23 mouse cellular contexts compared by ENCODE assay signal in genomic region chr19:55341377-55341776, GRCm38 (mm10). TPM values are rescaled to one million over a fixed set of nuclear protein-coding genes. Genes with fewer than 3 reads are reported as not detected.
DNase-seq lines count a peak whose midpoint lies in the region; ATAC-seq and TF ChIP-seq lines count a peak whose summit lies in the region.
"Had no signal": no experiment of that assay in that cellular context is flagged by ENCODE, and none has a peak within 500 bp of the region (broad histone marks: within the 10 kb centered on the region; RNA-seq: fewer than 3 reads in every experiment).

No protein-coding gene starts in this region.

- no peaks in the 10 kb centered on the region for H3K4me1 ChIP-seq in heart, adult 2 months (ENCODE audit: control insufficient read depth, insufficient read depth, low read length)
- peaks cover 19% of the 10 kb centered on the region for H3K4me1 ChIP-seq in liver, embryonic 12.5 days
- H3K4me1 ChIP-seq in liver, postnatal 0 days (ENCODE audit: insufficient read depth), result peaks cover 4% of the 10 kb centered on the region; the same call in 1 of the 2 replicates
- H3K4me1 ChIP-seq: heart, embryonic 12.5 days; intestine, embryonic 15.5 days; kidney, embryonic 15.5 days had no signal

- TF ChIP-seq CTCF in heart, adult 2 months (IDR thresholded peaks at IDR 0.05), result 0 out of 2 replicates have a peak, but pooled peaks have one; percentile 14
- no peak for TF ChIP-seq CTCF in liver, postnatal 0 days (IDR thresholded peaks at IDR 0.05; ENCODE audit: low read depth)

- no peaks in the 10 kb centered on the region for H3K79me2 ChIP-seq in heart, adult 2 months (replicated peaks; ENCODE audit: control insufficient read depth, insufficient read depth, low read length)

- peaks cover 2% of the 10 kb centered on the region; the same call in 1 of the 2 replicates for H3K36me3 ChIP-seq in heart, adult 2 months (ENCODE audit: control insufficient read depth, insufficient read depth, low read length)
- H3K36me3 ChIP-seq in liver, embryonic 12.5 days, result peaks cover 30% of the 10 kb centered on the region
- H3K36me3 ChIP-seq in liver, postnatal 0 days (replicated peaks; ENCODE audit: insufficient read depth, low read length), result peaks cover 4% of the 10 kb centered on the region; the same call in 1 of the 2 replicates
- H3K36me3 ChIP-seq: forebrain, embryonic 15.5 days; hindbrain, embryonic 13.5 days; intestine, embryonic 15.5 days had no signal

- ATAC-seq in liver, embryonic 12.5 days, result no peak
- ATAC-seq in liver, postnatal 0 days, result no peak
- ATAC-seq: forebrain, embryonic 15.5 days; intestine, embryonic 15.5 days had no signal

- no peak overlapping the region for H3K4me3 ChIP-seq in heart, adult 2 months
- H3K4me3 ChIP-seq in liver, embryonic 12.5 days, result no peak overlapping the region
- no peak overlapping the region for H3K4me3 ChIP-seq in liver, postnatal 0 days (ENCODE audit: low read depth, low read length)
- H3K4me3 ChIP-seq: forebrain, embryonic 15.5 days; gastrocnemius, adult 2 months; heart, embryonic 12.5 days; hindbrain, embryonic 13.5 days; intestine, embryonic 15.5 days; kidney, embryonic 15.5 days; myocyte had no signal

- 53% methylated on average over 3 of the region's 3 CpGs for WGBS in heart, adult 2 months
- WGBS in liver, embryonic 12.5 days (ENCODE audit: insufficient replicate concordance), result 46% methylated on average over 3 of the region's 3 CpGs
- WGBS in liver, postnatal 0 days (ENCODE audit: insufficient replicate concordance), result 57% methylated on average over 3 of the region's 3 CpGs

- no peak overlapping the region for H3K9ac ChIP-seq in heart, adult 2 months (ENCODE audit: low read depth, low read length)
- H3K9ac ChIP-seq in liver, embryonic 12.5 days, result no peak overlapping the region
- no peak overlapping the region for H3K9ac ChIP-seq in liver, postnatal 0 days (replicated peaks)
- H3K9ac ChIP-seq: forebrain, embryonic 15.5 days; heart, embryonic 12.5 days; hindbrain, embryonic 13.5 days; intestine, embryonic 15.5 days; kidney, embryonic 15.5 days had no signal

- H3K4me2 ChIP-seq in liver, embryonic 12.5 days, result no peak overlapping the region
- H3K4me2 ChIP-seq in liver, postnatal 0 days (ENCODE audit: low read depth, low read length), result no peak overlapping the region
- H3K4me2 ChIP-seq: forebrain, embryonic 15.5 days; heart, embryonic 12.5 days; hindbrain, embryonic 13.5 days; intestine, embryonic 15.5 days; kidney, embryonic 15.5 days had no signal

- H3K9me3 ChIP-seq in liver, embryonic 12.5 days (replicated peaks), result no peaks in the 10 kb centered on the region
- no peaks in the 10 kb centered on the region for H3K9me3 ChIP-seq in liver, postnatal 0 days (ENCODE audit: low read length)
- H3K9me3 ChIP-seq: forebrain, embryonic 15.5 days; heart, embryonic 12.5 days; hindbrain, embryonic 13.5 days; intestine, embryonic 15.5 days; kidney, embryonic 15.5 days had no signal

- no peak for TF ChIP-seq EP300 in heart, adult 2 months (IDR thresholded peaks at IDR 0.05; ENCODE audit: insufficient read depth, low read depth, low read length)
- no peak for TF ChIP-seq EP300 in liver, postnatal 0 days (IDR thresholded peaks at IDR 0.05; ENCODE audit: low read depth)

- DNase-seq in heart, adult 2 months, result no peak
- no peak for DNase-seq in heart, postnatal 25 days (ENCODE audit: low spot score)
- no peak for DNase-seq in liver, postnatal 0 days
- peak; percentile 67 for DNase-seq in NIH3T3 (ENCODE audit: low read depth)
- peak; percentile 23 for DNase-seq in c-Kit-positive CD71-positive TER-119-positive erythroid progenitor cells, embryonic 14.5 days (ENCODE audit: low spot score)
- DNase-seq in ovary, adult 18-20 months (ENCODE audit: low spot score), result no peak
- DNase-seq: adrenal gland, postnatal 10 days; B cell, adult 2 months; cerebellum, adult 9-10 months; heart, postnatal 14 days; layer of hippocampus, postnatal 36 days; lung, adult 2 months; lung, postnatal 36 days; right cerebral cortex, postnatal 14 days; spleen, adult 18-20 months had no signal

- H3K27ac ChIP-seq in heart, adult 2 months, result no peak overlapping the region
- H3K27ac ChIP-seq in liver, embryonic 12.5 days, result 0 out of 2 replicates have a peak overlapping the region, but pooled peaks have one; percentile 36
- H3K27ac ChIP-seq in liver, postnatal 0 days (ENCODE audit: low read depth), result no peak overlapping the region
- H3K27ac ChIP-seq: forebrain, embryonic 15.5 days; gastrocnemius, adult 2 months; hindbrain, embryonic 13.5 days; intestine, embryonic 15.5 days; kidney, embryonic 15.5 days had no signal

- TF ChIP-seq POLR2A in heart, adult 2 months (IDR thresholded peaks at IDR 0.05; ENCODE audit: insufficient read depth, low read depth, low read length), result no peak

- no peaks in the 10 kb centered on the region for H3K27me3 ChIP-seq in heart, adult 2 months (ENCODE audit: control insufficient read depth, insufficient read depth, low read length)
- no peaks in the 10 kb centered on the region for H3K27me3 ChIP-seq in liver, embryonic 12.5 days (replicated peaks)
- H3K27me3 ChIP-seq in liver, postnatal 0 days (ENCODE audit: insufficient read depth, low read length), result no peaks in the 10 kb centered on the region
- H3K27me3 ChIP-seq: forebrain, embryonic 15.5 days; heart, embryonic 12.5 days; hindbrain, embryonic 13.5 days; intestine, embryonic 15.5 days; kidney, embryonic 15.5 days had no signal

- intact Hi-C loops in heart, adult 2 months (cut with DNase I), result no loop called here
- intact Hi-C loops in heart, postnatal 25 days (cut with DNase I), result no loop called here

RNA-seq across cellular contexts. Expression of gene Vti1a, which starts 25.3 kb away (rescaled TPM):
- 10 to 100 TPM; 15.6 to 16.3 TPM for total RNA-seq in heart, adult 2 months (2021)
- polyA plus RNA-seq in heart, adult 2 months (2012; rRNA removed), result 6.2 and 9.4 TPM in 2 replicates
- total RNA-seq in heart, postnatal 25 days (2021), result 10 to 100 TPM; 14.0 to 16.5 TPM
- 23.9 and 24.5 TPM in 2 replicates for polyA plus RNA-seq in liver, embryonic 12.5 days (2016; fragmentation: Nextera tagmentation; extraction: Ambion mirVana)
- polyA plus RNA-seq in liver, postnatal 0 days (2015; fragmentation: Nextera tagmentation; extraction: Ambion mirVana), result 9.7 and 10.5 TPM in 2 replicates

RNA-seq across cellular contexts. Expression of gene Zdhhc6, which starts 25.5 kb away (rescaled TPM):
- 10 to 100 TPM; 19.6 to 22.1 TPM for total RNA-seq in heart, adult 2 months (2021)
- 10.4 and 14.1 TPM in 2 replicates for polyA plus RNA-seq in heart, adult 2 months (2012; rRNA removed)
- 10 to 100 TPM; 19.1 to 19.3 TPM for total RNA-seq in heart, postnatal 25 days (2021)
- polyA plus RNA-seq in liver, embryonic 12.5 days (2016; fragmentation: Nextera tagmentation; extraction: Ambion mirVana), result 81.9 and 83.4 TPM in 2 replicates
- 49.0 and 49.9 TPM in 2 replicates for polyA plus RNA-seq in liver, postnatal 0 days (2015; fragmentation: Nextera tagmentation; extraction: Ambion mirVana)

Comparison
In these comparisons a context has a peak if more than half of its experiments do, and no peak if none do; other contexts are left out.
1. DNase-seq: peak in NIH3T3 (single experiment) and c-Kit-positive CD71-positive TER-119-positive erythroid progenitor cells, embryonic 14.5 days (single experiment); none in heart, adult 2 months (0 of 2), heart, postnatal 25 days (single experiment), liver, postnatal 0 days (single experiment) and ovary, adult 18-20 months (single experiment).